Mouse (Mus musculus): ENCODE measurements at regions not wholly inside any gene's neighbourhood (a gene's known extent, or its start where the extent isn't known, plus 50 kb on each side); places are given as distances from the start of the nearest gene placed in this dataset.

DNA sequence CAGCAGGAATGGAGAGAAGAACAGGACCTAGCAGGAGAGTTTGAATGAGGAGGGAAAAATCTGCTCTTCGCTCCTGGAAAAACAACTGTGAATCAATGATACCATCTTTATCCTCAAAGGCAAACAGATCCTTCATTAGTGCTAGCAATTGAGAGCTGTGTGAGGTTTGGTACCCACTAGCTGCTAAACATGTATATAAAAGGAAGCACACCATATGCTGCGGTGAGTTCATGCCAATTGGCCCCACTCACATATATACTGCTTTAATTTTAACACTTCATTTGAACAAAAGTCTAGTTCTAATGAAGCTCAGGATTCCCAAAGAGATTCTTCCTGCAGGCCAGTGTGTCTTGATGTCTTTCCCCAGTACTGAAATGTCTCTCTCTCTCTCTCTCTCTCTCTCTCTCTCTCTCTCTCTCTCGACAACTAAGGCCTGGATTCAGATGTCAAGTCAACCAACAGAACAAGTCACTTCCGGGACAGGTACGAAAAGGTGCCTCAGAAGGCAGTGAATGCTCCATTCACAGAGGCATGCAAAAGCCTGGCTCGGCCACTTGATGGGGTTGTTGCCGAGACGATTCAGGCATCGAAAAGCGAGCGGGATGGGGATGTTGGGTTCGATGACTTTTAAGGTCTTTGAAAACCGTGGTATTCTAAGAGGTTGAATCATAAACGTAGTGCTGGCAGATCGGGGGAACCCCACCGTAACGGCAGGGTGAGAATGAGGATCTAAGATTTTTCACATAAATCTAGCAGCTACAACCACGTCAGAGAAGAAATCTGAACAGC, 226.4 kb upstream of the Nr4a3 start:
- WGBS, result 88% methylated on average over 18 of the region's 18 CpGs
- Histone ChIP-seq H3K4me1 (ENCODE audit: control insufficient read depth, insufficient read depth) (0 out of 2 replicates have a peak, but pooled peaks cover 4% of the 10 kb centered on the region), H3K27me3 (ENCODE audit: control insufficient read depth, insufficient read depth, low read length) (no peaks in the 10 kb centered on the region), H3K9ac (replicated peaks; ENCODE audit: low read depth, low read length) (no peak overlapping the region), H3K4me2 (ENCODE audit: low read depth, low read length) (no peak overlapping the region), H3K27ac (ENCODE audit: low read depth) (no peak overlapping the region), H3K9me3 (replicated peaks; ENCODE audit: control insufficient read depth, low read length) (no peaks in the 10 kb centered on the region), H3K36me3 (replicated peaks; ENCODE audit: control insufficient read depth, insufficient read depth, low read length) (no peaks in the 10 kb centered on the region), H3K4me3 (ENCODE audit: low read depth, low read length) (no peak overlapping the region)
- no peak for DNase-seq (ENCODE audit: low spot score)
- TF ChIP-seq CTCF (IDR thresholded peaks at IDR 0.05; ENCODE audit: low read depth) (no peak), EP300 (IDR thresholded peaks at IDR 0.05; ENCODE audit: low read depth) (no peak)
- no peak for ATAC-seq (ENCODE audit: insufficient read depth, low read depth)

DNA sequence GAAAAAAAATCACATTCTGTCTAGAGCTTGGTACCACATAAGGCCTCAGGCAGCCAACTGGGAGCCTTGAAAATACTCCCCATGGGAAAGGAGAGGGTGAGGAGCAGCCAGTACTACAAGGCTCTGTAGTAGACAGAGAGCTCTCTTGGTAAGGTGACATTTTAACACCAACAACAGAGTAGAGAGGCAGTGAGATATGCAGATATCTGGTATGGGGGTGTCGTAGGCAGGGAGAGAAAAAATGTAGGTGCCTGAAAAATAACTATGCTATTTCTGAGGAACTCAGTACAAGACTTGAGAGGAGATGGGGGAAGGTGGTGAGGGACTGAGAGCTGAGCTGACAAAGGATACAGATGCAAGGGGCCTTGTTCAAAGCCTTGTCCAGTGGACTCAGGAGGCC, 224.4 kb upstream of the Nr4a3 start:
- Histone ChIP-seq H3K36me3 (replicated peaks; ENCODE audit: control insufficient read depth, insufficient read depth, low read length) (no peaks in the 10 kb centered on the region), H3K9me3 (replicated peaks; ENCODE audit: control insufficient read depth, low read length) (no peaks in the 10 kb centered on the region), H3K4me3 (ENCODE audit: low read depth, low read length) (no peak overlapping the region), H3K9ac (replicated peaks; ENCODE audit: low read depth, low read length) (no peak overlapping the region), H3K4me1 (ENCODE audit: control insufficient read depth, insufficient read depth) (no peaks in the 10 kb centered on the region), H3K4me2 (ENCODE audit: low read depth, low read length) (no peak overlapping the region), H3K27ac (ENCODE audit: low read depth) (no peak overlapping the region), H3K27me3 (ENCODE audit: control insufficient read depth, insufficient read depth, low read length) (no peaks in the 10 kb centered on the region)
- WGBS, result 75% methylated on average over 1 of the region's 1 CpGs
- TF ChIP-seq CTCF (IDR thresholded peaks at IDR 0.05; ENCODE audit: low read depth) (no peak), EP300 (IDR thresholded peaks at IDR 0.05; ENCODE audit: low read depth) (no peak)
- ATAC-seq (ENCODE audit: insufficient read depth, low read depth) (no peak), DNase-seq (ENCODE audit: low spot score) (no peak)

DNA sequence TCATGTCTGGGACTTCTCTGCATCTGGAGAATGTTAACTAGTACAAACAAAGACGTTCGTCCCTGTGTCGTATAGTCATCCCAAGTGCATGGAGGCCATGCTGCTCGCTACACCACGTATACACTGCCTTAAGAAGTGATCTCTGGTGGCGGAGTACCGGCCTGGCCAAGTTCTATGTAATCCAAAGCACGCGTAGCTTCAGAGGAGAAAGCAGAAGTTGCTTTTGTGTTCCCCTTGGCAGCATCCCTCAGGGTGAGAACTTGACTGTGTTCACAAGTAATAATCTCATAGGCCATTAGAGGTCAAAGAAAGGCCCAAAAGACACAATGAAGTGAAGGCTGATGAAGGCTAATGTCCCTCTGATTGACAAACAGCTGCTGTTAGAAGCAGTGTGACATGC, 221.7 kb upstream of the Nr4a3 start:
- no peak overlapping the region for H3K27ac ChIP-seq (ENCODE audit: low read depth)
- no peaks in the 10 kb centered on the region for H3K9me3 ChIP-seq (replicated peaks; ENCODE audit: control insufficient read depth, low read length)
- H3K4me1 ChIP-seq (ENCODE audit: control insufficient read depth, insufficient read depth), result no peaks in the 10 kb centered on the region
- no peak overlapping the region for H3K9ac ChIP-seq (replicated peaks; ENCODE audit: low read depth, low read length)
- DNase-seq (ENCODE audit: low spot score) (no peak), ATAC-seq (ENCODE audit: insufficient read depth, low read depth) (no peak)
- no peak overlapping the region for H3K4me2 ChIP-seq (ENCODE audit: low read depth, low read length)
- no peak for TF ChIP-seq EP300 (IDR thresholded peaks at IDR 0.05; ENCODE audit: low read depth)
- no peak for TF ChIP-seq CTCF (IDR thresholded peaks at IDR 0.05; ENCODE audit: low read depth)
- no peak overlapping the region for H3K4me3 ChIP-seq (ENCODE audit: low read depth, low read length)
- H3K36me3 ChIP-seq (replicated peaks; ENCODE audit: control insufficient read depth, insufficient read depth, low read length), result no peaks in the 10 kb centered on the region
- WGBS, result 83% methylated on average over 9 of the region's 9 CpGs
- no peaks in the 10 kb centered on the region for H3K27me3 ChIP-seq (ENCODE audit: control insufficient read depth, insufficient read depth, low read length)

DNA sequence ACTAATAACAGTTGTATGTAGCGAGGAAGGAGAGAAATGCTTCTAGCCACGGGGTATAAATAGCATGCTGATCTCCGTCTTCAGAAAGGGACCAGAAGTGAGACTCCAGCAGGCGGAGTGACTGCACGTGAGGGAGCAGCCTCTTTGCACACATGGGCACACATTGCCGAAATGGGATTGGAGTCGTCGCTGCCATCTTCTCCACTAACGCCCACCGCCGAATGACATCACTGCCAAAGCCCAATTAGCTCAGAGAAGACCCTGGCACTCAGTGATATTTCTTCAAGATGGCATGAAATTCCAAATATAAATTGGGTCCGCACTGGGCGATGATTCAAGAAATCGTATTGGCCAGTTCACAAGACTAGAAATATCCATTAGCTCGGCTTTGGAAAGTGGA, 220.9 kb upstream of the Nr4a3 start:
- Histone ChIP-seq H3K4me3 (ENCODE audit: low read depth, low read length) (no peak overlapping the region), H3K4me1 (ENCODE audit: control insufficient read depth, insufficient read depth) (no peaks in the 10 kb centered on the region), H3K36me3 (replicated peaks; ENCODE audit: control insufficient read depth, insufficient read depth, low read length) (no peaks in the 10 kb centered on the region), H3K27me3 (ENCODE audit: control insufficient read depth, insufficient read depth, low read length) (no peaks in the 10 kb centered on the region), H3K9me3 (replicated peaks; ENCODE audit: control insufficient read depth, low read length) (no peaks in the 10 kb centered on the region), H3K27ac (ENCODE audit: low read depth) (no peak overlapping the region), H3K4me2 (ENCODE audit: low read depth, low read length) (no peak overlapping the region), H3K9ac (replicated peaks; ENCODE audit: low read depth, low read length) (no peak overlapping the region)
- TF ChIP-seq CTCF (IDR thresholded peaks at IDR 0.05; ENCODE audit: low read depth) (no peak), EP300 (IDR thresholded peaks at IDR 0.05; ENCODE audit: low read depth) (no peak)
- 76% methylated on average over 15 of the region's 15 CpGs for WGBS
- ATAC-seq (ENCODE audit: insufficient read depth, low read depth) (no peak), DNase-seq (ENCODE audit: low spot score) (no peak)

DNA sequence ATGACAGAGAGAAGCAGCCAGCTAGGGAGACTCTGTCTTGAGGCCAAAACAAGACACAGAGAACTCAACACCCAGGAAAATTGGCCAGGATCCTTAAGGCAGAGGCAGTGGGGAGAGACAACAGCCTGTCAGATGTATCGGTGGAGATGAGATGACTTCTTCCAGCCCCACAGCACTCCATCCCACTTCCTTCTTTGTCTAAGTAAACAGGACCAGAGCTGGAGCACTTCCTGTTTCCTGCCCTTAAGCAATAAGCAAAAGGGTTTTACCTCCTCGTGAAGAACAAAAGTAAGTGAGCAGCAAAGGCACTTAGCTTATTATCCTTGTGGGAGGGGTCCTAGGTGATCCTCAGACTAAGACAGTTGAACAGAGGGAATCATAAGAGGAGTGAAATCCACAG, 212.0 kb upstream of the Nr4a3 start:
- WGBS, result 54% methylated on average over 2 of the region's 2 CpGs
- Histone ChIP-seq H3K27me3 (ENCODE audit: control insufficient read depth, insufficient read depth, low read length) (no peaks in the 10 kb centered on the region), H3K4me3 (ENCODE audit: low read depth, low read length) (no peak overlapping the region), H3K4me1 (ENCODE audit: control insufficient read depth, insufficient read depth) (no peaks in the 10 kb centered on the region), H3K27ac (ENCODE audit: low read depth) (no peak overlapping the region), H3K9ac (replicated peaks; ENCODE audit: low read depth, low read length) (no peak overlapping the region), H3K36me3 (replicated peaks; ENCODE audit: control insufficient read depth, insufficient read depth, low read length) (no peaks in the 10 kb centered on the region), H3K9me3 (replicated peaks; ENCODE audit: control insufficient read depth, low read length) (no peaks in the 10 kb centered on the region), H3K4me2 (ENCODE audit: low read depth, low read length) (no peak overlapping the region)
- TF ChIP-seq EP300 (IDR thresholded peaks at IDR 0.05; ENCODE audit: low read depth) (no peak), CTCF (IDR thresholded peaks at IDR 0.05; ENCODE audit: low read depth) (no peak)
- DNase-seq (ENCODE audit: low spot score) (no peak), ATAC-seq (ENCODE audit: insufficient read depth, low read depth) (no peak)

DNA sequence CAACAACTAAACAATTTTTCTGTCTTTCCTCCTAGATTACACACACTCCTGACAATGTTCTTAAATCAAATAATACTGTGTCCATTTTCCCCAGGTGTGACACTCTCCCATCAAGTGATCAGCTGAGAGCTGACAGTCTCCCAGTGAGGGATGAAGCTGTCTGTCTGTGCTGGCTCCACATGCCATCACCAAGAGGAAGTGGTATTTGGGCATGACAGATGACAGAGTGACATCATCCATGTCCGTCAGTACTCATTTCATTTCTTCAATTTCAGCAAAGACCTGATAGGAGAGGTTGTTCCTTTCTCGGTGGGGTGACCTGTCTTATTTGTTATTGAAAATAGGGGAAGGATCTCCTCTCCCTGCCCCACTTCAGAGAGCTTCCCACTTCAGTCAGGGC, 206.5 kb upstream of the Nr4a3 start:
- H3K4me1 ChIP-seq (ENCODE audit: control insufficient read depth, insufficient read depth), result no peaks in the 10 kb centered on the region
- no peak overlapping the region for H3K27ac ChIP-seq (ENCODE audit: low read depth)
- TF ChIP-seq EP300 (IDR thresholded peaks at IDR 0.05; ENCODE audit: low read depth), result no peak
- TF ChIP-seq CTCF (IDR thresholded peaks at IDR 0.05; ENCODE audit: low read depth), result no peak
- WGBS, result 59% methylated on average over 2 of the region's 2 CpGs
- H3K4me3 ChIP-seq (ENCODE audit: low read depth, low read length), result no peak overlapping the region
- no peaks in the 10 kb centered on the region for H3K36me3 ChIP-seq (replicated peaks; ENCODE audit: control insufficient read depth, insufficient read depth, low read length)
- H3K4me2 ChIP-seq (ENCODE audit: low read depth, low read length), result no peak overlapping the region
- H3K27me3 ChIP-seq (ENCODE audit: control insufficient read depth, insufficient read depth, low read length), result no peaks in the 10 kb centered on the region
- ATAC-seq (ENCODE audit: insufficient read depth, low read depth) (no peak), DNase-seq (ENCODE audit: low spot score) (no peak)
- no peaks in the 10 kb centered on the region for H3K9me3 ChIP-seq (replicated peaks; ENCODE audit: control insufficient read depth, low read length)
- no peak overlapping the region for H3K9ac ChIP-seq (replicated peaks; ENCODE audit: low read depth, low read length)

Data from heart, postnatal 0 days (tissue).